Mouse (Mus musculus) adrenal gland, adult (tissue): ENCODE results near the gene Schip1.

ENCODE experiments used
- DNase-seq, 2 experiments: peaks; one replicate each; pipeline ENCODE4 v3.0.0; 2022 to 2023; ENCODE audit warnings: low spot score in 1 of 2; ENCODE audit not compliant: inconsistent age in 2 of 2

The Schip1 gene

DNA sequence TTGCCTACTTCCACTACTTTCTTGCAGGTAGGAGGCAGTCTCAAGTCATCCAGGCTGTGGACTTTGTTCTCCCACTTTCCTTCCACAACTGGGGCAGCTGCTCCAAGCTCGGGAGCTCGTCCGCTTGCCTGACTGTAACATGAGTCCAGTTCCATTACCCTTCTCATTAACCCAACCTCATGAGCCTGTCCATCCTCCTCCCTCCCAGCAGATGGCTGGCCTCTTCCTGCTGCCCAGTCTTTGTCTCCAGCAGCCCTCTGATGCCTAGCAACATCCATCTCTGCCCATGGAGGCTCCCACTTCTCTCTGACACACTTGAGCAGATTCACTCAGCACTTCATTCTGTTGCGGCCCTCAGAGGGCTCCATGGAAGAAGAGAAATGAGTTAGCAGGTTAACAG is 204.6 kb downstream of the Schip1 start:
- no peak for DNase-seq

DNA sequence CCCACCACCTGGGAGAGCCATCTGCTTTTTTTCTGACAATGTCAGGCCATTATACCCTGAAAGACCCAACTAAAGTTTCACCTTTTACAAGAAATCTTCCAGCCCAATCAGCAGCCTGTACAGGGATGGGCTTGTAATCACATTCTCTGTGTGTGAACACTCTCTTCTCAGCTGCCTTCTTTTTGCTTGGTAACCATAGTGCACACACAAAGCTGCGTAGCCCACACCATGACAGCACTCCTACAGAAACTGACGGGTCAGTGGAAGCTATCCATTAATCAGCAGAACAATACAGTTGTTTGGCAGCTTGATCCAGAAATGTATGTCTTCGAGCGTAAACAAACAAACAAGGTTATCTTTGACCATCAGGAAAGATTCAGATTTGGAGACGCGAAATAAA is 205.6 kb downstream of the Schip1 start:
- DNase-seq: no peak

DNA sequence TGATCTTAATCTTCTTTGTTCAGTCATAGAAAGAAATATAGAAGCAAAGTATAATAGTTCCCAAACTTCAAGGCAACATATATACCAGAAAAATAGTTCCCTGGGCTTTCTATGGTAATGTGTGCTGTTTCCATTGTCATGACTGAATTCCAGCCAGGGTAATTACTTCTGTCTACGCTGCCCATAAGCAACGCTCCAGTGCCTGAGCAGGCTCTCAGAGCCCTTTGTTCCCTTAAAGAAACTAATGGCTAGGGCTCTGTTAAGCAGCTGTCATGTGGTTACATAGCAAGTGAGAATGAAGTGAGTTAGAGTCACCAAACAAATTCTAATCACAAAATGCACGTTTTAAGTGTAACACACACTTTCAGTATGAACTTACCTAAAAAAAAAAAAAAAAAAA is 206.9 kb downstream of the Schip1 start:
- no peak for DNase-seq

DNA sequence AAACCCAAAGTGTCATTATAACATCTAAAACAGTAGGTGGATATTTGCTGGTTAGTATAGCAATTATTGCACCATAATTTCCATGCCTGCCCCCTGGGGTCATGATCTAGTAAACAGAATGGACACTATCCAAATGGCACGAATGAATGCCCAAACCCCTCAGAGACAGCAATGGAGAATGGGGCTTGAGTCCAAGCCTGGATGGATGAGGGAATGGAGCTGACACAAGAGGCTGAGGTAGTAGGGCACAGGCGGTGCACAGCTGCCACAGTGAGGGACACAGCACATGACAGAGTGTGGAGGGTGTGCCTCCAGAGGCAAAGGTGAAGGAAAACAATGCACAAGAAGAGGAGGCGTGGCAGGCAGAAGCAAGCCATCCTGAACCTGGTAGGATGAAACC is 207.3 kb downstream of the Schip1 start:
- DNase-seq: no peak

DNA sequence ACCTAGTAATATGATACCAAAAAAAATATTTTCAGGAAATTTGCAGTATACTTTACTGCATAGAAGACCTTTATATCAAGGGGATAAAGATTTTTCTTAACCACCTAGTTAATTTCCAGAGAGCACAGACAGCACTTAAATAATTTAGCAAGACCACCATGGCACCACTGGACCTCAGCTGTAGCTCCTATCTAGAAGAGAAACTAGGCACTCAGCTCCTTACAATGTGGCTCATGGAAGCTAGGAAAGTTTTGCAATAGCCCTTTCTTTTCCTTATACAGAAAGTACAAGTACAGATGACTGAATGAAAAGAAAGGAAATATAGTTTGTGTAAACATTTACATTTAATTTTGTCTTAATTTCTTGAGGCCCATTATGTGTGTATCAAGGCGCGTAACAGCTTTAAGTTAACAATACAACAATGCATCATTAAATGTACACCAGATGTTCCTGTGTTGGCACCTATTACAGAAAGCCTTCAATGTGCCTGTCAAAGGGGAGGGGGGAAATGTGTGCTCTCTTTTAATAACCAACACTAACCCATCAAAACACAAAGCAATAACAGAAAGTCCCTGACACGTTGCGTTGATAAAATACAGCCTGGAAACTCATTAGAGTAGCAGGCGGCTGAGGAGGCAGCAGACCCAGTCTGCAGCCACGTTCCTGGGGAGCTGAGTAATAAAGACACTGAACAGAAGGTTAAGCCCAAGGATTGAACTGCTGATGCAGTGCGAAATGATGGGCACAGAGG is 218.4 kb downstream of the Schip1 start:
- no peak for DNase-seq

DNA sequence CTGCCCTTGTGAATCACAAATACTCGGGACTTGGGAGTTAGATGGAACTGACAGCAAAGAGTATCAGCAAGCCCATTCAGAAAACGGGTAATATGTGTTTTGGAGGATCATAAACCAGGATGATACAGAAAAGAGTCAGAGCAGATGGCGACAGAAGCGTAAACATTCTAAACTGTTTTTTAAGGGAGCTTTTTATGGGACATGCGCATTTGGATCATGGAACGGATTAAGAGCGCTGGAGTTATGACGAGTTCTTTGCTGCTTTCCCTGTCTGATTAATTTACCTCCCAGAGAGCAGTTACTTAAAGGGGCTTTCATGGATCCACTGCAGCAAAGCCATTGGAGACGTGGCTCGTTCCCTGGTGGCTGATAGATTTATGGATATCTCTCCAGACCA is 219.0 kb downstream of the Schip1 start:
- no peak for DNase-seq

DNA sequence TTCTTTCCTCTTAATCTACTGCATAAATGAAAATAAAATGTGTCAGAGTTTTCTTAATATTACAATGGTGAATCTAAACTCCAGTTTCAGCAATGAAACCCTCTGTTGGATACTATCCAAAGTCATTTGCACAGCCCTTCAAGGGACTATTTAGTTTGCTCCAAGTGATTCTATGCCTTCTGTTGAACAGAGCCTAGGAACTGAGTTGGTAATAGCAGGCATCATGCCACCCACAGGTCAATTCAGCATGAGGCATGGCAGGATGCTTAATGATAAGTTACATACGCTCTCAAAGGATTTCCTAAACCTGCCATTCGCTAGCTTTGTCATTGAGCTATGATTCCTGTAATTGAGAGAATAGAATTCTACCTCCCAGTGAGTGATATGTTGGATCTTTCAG is 219.9 kb downstream of the Schip1 start:
- DNase-seq: no peak

DNA sequence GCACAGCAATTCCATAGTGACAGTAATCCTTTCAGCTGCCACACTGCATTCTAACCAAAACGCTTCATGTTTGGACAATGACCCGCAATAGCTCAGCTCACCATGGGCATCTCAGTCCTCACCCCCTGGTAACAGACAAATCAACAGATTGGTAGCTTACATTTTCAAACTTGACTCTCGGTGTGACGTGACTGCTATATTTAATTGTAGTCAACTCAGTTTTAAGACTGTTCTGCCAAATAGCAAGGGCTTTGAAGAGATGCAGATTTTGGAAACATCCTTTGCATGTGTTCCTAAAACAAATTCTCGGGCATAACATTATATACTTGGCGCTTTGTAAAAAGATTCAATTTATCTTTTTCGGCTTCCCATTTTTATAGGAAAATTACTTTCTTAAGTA is 232.2 kb downstream of the Schip1 start:
- no peak for DNase-seq

DNA sequence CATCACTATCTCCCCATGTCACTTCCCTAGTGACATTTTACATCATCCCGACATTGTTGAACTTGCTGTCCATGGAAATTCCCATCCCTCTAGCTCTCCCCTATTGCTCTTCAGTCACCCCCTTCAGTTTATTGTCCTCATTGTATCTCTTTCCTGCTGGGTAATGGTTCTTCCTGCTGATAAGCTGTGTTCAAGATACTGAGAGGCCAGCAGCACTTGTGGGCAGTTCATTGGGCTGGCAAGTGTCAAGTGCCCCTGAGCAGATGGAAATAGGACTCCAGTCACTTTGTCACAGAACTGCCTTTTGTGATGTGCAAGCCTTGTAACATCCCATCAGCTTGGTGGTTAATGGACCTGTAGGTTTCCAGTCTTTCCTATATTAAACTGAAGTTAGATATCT is 241.0 kb downstream of the Schip1 start:
- DNase-seq: no peak

DNA sequence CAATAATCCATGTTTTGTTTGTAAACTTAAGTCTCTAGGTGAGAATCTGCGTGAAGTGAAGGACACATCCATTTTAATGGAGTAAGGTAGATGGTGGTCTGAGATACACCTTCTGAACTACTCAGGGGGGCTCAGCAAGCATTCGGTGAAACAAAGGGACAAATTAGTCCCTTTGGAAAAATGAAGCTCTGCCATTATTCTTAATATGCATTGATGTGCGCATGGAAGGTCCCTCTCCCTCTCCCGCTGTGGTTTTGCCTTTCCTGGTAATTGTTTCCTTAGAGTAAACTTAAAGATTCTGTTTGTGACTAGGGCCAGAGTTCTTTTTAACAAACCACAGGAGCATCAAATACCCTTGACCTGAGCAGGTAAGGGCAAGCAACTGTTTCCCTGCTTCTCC is 242.1 kb downstream of the Schip1 start:
- no peak for DNase-seq

DNA sequence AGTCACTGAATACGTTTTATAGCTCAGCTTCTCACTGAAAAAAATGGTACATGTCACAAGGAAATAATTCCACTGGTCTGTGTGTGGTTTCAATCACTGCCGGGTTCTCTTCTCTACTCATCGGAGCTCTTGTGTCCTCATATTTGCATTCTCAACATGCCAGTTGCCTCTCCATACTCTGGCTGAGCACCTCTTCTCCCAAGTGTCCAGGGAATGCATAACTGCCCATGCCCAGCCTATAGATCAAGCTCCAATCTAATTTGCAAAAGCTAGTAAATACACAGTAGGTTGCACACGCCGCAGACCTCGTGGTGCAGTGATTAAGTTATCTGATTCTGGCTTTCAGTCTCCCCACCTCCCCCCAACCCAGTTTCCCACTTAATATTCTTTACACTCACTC is 261.0 kb downstream of the Schip1 start:
- no peak for DNase-seq

DNA sequence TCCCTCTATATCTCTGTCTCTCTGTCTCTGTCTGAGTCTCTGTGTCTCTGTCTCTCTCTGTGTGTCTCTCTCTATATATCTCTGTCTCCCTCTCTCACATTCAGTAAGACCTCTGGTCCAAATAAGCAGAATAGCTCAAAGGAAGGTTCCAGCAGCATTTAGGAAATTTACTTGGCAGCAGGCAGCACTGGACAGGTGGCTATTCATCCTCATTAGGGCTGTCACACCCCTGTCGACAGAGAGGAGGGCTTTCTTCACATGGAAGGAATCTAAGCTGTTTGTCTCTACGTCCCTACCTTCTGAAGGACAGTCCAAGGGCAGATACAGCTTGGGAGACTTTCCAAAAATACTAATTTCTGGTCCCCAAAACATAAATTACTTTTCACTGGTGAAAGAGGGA is 267.9 kb downstream of the Schip1 start:
- DNase-seq: no peak

DNA sequence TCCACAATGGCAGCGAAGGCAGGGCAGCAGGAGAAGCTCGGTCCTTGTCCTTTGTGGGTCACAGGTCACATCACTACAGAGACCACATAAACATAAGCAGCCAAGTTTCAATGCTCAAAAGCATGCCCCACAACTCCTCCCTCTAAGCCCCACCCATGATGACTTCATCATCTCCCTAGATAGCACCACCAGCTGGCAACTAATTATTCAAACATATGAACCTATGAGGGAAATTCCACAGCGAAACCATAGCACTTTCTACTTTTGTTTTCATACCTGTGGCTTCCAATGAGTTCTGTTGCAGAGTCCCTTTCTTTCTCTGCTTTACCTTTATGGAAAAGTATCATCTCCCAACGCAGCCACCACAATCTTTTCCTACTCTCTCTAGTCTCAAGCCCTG is 270.9 kb downstream of the Schip1 start:
- DNase-seq: no peak

DNA sequence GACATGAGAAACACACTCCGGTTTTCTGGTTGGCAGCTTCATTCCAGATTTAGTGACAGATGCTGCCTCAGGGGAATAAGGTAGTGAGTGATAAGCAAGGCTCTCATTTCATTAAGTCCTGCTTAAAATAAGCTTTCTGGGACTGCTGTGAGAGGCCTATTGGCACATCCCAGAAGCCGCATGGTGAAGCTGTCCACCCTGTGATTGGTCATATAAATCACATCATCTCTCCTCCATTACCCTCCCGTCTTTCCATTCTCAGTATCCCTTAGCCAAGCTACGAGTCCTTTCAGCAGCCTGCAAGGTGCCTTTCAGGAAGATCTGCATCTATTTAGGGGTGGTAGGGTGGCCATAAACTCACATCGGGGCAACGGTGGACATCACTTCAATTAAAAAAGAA is 286.0 kb downstream of the Schip1 start:
- no peak for DNase-seq

DNA sequence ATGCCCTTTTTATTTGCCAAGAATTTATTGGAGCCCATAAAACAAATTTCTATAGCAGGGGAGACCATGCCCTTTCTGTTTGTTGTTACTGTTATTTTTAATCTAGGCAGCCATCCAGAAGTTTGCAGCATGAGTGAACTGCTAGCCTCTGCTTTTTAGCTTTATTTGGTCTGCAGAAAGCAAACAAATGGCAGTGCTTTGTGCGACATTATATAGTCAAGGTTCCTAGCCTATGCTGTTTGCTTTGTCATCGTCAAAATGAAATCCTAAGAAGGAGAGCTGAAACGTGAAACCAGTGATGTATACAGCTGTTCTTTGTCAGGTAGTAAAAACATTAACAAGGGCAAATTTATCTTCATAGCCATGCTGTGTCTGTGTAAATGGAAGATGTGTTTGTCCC is 286.9 kb downstream of the Schip1 start:
- no peak for DNase-seq

DNA sequence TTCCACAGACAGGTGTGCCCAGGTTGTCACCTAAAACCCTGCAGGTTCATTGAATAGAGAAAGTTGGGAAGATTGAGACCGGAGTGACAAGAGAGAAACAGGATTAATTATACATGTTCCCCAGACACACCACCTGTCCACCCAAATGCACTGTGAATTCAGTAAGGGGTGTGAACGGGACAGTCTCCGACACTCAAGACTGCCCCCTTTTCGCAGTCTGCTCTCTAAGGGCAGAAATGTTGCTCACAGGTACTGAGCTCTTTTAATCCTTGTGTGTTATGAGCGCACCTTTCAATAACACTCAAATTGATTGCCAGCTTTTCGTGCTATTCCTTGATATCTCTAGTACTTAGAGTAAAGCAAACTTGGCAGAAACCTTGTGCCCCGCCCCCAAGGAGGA is 288.4 kb downstream of the Schip1 start:
- no peak for DNase-seq

DNA sequence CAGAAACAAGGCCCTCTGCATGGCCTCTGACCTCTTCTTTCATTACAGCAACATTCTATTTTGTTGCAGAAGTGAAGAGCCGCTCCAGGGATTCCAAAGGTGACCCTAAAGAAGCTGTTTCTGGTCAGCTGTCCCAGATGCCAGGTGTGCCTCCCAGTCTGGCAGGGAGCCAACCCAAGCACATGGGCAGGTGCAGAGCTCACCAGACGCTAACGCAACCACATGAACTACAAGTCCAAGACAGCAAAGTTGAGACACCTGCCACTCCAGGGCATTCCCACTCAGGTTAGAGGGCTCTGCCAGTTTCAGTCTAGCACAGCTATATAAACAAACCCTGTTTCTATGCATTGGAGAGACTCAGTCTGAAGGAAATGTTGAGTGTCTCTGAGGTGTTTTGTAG is 288.9 kb downstream of the Schip1 start:
- DNase-seq: no peak

DNA sequence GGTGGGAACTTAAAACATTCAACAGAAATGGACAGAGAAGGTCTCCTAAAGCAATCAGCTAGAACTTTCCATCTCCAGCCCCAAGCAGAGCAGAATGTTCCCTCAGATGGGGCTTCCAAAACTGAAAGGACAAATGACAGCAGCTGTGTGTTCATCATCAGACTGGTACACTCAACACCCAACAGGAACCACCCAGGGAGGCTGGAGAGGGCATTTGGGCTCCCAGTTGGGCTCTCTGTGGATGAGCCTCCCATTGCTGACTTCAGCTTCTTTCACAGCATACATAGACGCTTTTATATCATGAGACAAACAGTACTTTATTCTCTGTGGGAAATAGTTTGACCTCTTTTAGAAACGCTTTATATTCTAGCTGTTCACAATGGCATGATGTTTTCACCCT is 291.9 kb downstream of the Schip1 start:
- no peak for DNase-seq

DNA sequence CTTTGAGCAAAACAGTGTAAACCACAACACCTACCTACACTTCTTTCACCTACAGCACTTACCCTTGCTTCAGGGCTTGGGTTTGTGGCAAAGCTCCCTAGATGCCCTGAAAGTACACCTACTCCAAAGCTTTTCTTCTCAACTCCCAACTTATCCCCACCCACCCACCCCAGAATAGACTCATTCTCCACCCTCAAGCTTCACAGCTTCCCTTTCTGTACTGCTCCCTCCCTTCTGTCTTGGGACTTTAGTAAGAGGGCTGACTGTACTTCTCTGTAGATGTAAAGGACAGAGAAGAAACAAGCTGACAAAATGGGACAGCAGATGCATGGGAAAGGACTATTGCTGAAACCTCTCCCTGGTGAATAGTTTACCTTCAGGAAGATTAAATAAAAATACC is 303.4 kb downstream of the Schip1 start:
- no peak for DNase-seq

DNA sequence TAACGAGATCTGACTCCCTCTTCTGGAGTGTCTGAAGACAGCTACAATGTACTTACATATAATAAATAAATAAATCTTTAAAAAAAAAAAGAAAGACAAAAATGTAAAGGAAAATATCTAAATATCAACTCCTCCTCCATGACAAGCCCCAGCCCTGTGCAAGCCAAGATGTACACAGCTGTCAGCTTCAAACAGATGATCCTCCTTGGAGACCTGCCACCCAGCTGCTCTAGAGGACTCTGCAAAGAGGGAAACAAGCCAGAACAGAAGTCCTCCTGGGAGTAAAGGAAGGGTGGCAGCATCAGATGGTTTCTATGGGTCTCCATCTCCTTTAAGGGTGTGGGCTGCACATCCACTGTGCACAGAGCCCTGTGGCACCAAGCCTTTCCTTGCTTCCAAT is 308.3 kb downstream of the Schip1 start:
- no peak for DNase-seq

DNA sequence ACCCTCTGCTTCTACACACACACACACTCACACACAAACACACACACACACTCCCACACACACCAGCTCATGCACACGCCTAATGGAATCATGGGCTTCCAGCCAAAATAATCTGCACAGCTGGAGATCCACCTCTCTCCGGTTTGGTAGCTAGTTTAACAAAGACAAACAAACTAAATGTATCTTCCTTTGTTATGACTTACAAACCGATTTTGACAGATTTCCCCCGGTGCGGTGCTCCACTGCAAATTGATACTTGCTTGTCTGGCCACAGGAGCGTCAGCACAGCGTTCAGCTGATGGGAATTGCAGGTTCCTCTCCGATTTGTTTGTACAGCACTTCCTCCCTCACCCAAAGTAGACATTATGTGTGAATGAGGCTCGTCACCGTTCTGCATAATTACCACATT is 310.5 kb downstream of the Schip1 start:
- no peak for DNase-seq

DNA sequence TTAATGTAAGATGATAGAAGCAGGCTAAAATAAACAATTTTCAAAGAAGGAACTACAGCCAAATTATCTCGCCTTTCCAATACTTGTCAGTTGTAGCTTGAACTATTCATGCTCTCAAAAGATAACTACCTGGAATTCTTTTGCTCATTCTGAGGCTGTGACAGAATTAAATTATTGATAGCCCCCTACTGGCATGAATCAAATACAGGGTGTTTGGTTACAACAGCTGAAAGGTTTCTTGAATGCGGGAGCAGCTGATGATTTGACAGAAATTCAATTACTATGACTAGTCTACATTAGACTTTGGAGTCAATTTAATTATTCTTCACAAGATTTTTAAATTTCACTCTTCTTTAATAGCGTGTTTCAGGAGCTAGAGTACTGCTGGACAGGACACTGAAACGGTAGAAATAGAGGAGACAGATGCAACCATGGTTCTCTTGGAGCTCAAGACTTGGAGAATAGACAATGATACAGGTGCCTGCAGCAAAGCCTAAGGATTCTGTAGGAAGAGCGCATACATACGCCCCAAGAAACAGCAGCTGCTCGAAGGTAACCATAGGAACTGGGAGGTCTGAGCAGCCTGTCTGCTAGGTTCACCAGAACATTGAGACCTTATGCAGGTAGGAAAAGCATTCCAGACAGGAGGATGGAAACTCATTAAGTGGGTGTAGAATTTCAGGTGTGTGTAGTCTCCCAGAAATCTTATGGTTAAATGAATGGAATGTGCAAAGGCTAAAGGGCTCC is 313.0 kb downstream of the Schip1 start:
- no peak for DNase-seq

DNA sequence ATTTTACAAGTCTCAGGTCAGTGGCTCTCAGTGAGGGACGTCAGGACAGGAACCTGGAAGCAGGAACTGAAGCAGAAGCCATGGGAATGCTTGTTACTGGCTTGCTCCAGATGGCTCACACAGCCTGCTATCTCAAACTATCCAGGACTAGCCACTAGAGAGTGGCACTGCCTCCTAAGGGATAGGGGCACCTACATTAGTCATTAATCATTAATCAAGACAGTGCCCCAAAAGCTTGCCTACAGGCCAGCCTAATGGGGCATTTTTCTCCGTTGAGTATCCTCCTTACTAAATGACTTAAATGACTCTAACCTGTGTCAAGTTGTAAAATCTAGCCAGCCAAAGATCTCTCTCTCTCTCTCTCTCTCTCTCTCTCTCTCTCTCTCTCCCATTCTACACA is 314.2 kb downstream of the Schip1 start:
- DNase-seq: no peak
